Mouse (Mus musculus) gonadal fat pad, adult 2 months (tissue): ENCODE data around the gene Alg12. TPM values are rescaled to one million over a fixed set of nuclear protein-coding genes. Genes with fewer than 3 reads are reported as not detected.

Experiments
- DNase-seq: peaks from one replicate; pipeline ENCODE4 v3.0.0-alpha.2; 2012; ENCODE audit warnings: low read depth
- polyA plus RNA-seq: library from polyadenylated mRNA; depleted of rRNA; stranded (reverse); fragments of >200 nt; gene quantifications from 2 replicates; pipeline ENCODE4 v1.2.3, GENCODE M21; 2012

The Alg12 gene
- polyA plus RNA-seq, 1 experiment, result 19.6 TPM

- DNase-seq, result no peak
Measured at GRCm38 (mm10) chr15:88854969-88855830, 36.1 kb upstream of the Alg12 start.

GRCm38 (mm10) chr15:88854119-88854968 lies 35.2 kb upstream of the Alg12 start:
- no peak for DNase-seq

- no peak for DNase-seq
Measured at GRCm38 (mm10) chr15:88853106-88853505, 34.0 kb upstream of the Alg12 start.

GRCm38 (mm10) chr15:88851507-88852149 lies 32.5 kb upstream of the Alg12 start:
- no peak for DNase-seq

GRCm38 (mm10) chr15:88851076-88851475 lies 32.0 kb upstream of the Alg12 start:
- DNase-seq, result no peak

- DNase-seq, result no peak
Measured at GRCm38 (mm10) chr15:88850146-88850826, 31.2 kb upstream of the Alg12 start.

- DNase-seq, result no peak
Measured at GRCm38 (mm10) chr15:88849621-88850020, 30.5 kb upstream of the Alg12 start.

- DNase-seq, result no peak
Measured at GRCm38 (mm10) chr15:88848661-88849060, 29.5 kb upstream of the Alg12 start.

- no peak for DNase-seq
Measured at GRCm38 (mm10) chr15:88844966-88845365, 25.8 kb upstream of the Alg12 start.

GRCm38 (mm10) chr15:88843486-88844097 lies 24.5 kb upstream of the Alg12 start:
- no peak for DNase-seq

- DNase-seq, result no peak
Measured at GRCm38 (mm10) chr15:88842300-88842673, 23.2 kb upstream of the Alg12 start.

GRCm38 (mm10) chr15:88841580-88842299 lies 22.6 kb upstream of the Alg12 start:
- DNase-seq, result no peak

GRCm38 (mm10) chr15:88841160-88841559 lies 22.0 kb upstream of the Alg12 start:
- DNase-seq, result no peak

GRCm38 (mm10) chr15:88840126-88840525 lies 21.0 kb upstream of the Alg12 start:
- DNase-seq, result no peak

GRCm38 (mm10) chr15:88839271-88839670 lies 20.2 kb upstream of the Alg12 start:
- no peak for DNase-seq

GRCm38 (mm10) chr15:88837977-88838376 lies 18.9 kb upstream of the Alg12 start:
- no peak for DNase-seq

- DNase-seq, result no peak
Measured at GRCm38 (mm10) chr15:88837199-88837932, 18.2 kb upstream of the Alg12 start.

GRCm38 (mm10) chr15:88836571-88836970 lies 17.5 kb upstream of the Alg12 start:
- DNase-seq, result no peak

GRCm38 (mm10) chr15:88836031-88836430 lies 16.9 kb upstream of the Alg12 start:
- DNase-seq, result no peak

- no peak for DNase-seq
Measured at GRCm38 (mm10) chr15:88832536-88832935, 13.4 kb upstream of the Alg12 start.
